ENCODE assay signal across 11 mouse cellular contexts in genomic region chr2:168352626-168353025, GRCm38 (mm10).
DNase-seq lines count a peak whose midpoint lies in the region; ATAC-seq and TF ChIP-seq lines count a peak whose summit lies in the region.
"Had no signal": no experiment of that assay in that cellular context is flagged by ENCODE, and none has a peak within 500 bp of the region (broad histone marks: within the 10 kb centered on the region; RNA-seq: fewer than 3 reads in every experiment).

No protein-coding gene starts in this region.

- no peaks in the 10 kb centered on the region for H3K27me3 ChIP-seq in midbrain, embryonic 16.5 days (ENCODE audit: control insufficient read depth, insufficient read depth, low read depth, low read length)
- no peaks in the 10 kb centered on the region for H3K27me3 ChIP-seq in midbrain, embryonic 10.5 days (ENCODE audit: low read depth, poor library complexity, severe bottlenecking)

- no peak for DNase-seq in midbrain, embryonic 10.5 days (ENCODE audit: low spot score)
- DNase-seq in frontal cortex, postnatal 25 days (ENCODE audit: low spot score in 2 of 2), result peak; percentile 29 to 48
- DNase-seq in left cerebral cortex, adult 2 months (ENCODE audit: extremely low spot score in 1 of 2, low spot score in 2 of 2), result peak; percentile 62 to 69
- no peak for DNase-seq in retina, embryonic 14.5 days (ENCODE audit: low spot score)
- DNase-seq in gastrocnemius, postnatal 36 days, result no peak
- DNase-seq in heart, postnatal 4 days, result no peak
- DNase-seq: heart, adult 11 months; thymus, postnatal 25 days had no signal

- no peaks in the 10 kb centered on the region for H3K36me3 ChIP-seq in midbrain, embryonic 16.5 days (ENCODE audit: control insufficient read depth, insufficient read depth, low read length)
- H3K36me3 ChIP-seq in midbrain, embryonic 10.5 days, result no peaks in the 10 kb centered on the region

- ATAC-seq in midbrain, embryonic 16.5 days, result no peak
- ATAC-seq: inflammation-experienced regulatory T-cells, adult 6 months; lung, postnatal 0 days had no signal

- H3K27ac ChIP-seq in midbrain, embryonic 16.5 days (ENCODE audit: low read length), result peak overlapping the region; percentile 24; the same call in 1 of the 2 replicates
- H3K27ac ChIP-seq in midbrain, embryonic 10.5 days (replicated peaks), result no peak overlapping the region
- no peak overlapping the region for H3K27ac ChIP-seq in left cerebral cortex, adult 2 months

- peaks cover 12% of the 10 kb centered on the region for H3K4me1 ChIP-seq in midbrain, embryonic 16.5 days (ENCODE audit: control insufficient read depth, insufficient read depth, low read length)
- H3K4me1 ChIP-seq in midbrain, embryonic 10.5 days, result peaks cover 18% of the 10 kb centered on the region

- no peak overlapping the region for H3K4me3 ChIP-seq in midbrain, embryonic 16.5 days (ENCODE audit: low read depth, low read length)
- no peak overlapping the region for H3K4me3 ChIP-seq in midbrain, embryonic 10.5 days
- H3K4me3 ChIP-seq in left cerebral cortex, adult 2 months, result no peak overlapping the region

- no peak overlapping the region for H3K9ac ChIP-seq in midbrain, embryonic 16.5 days (ENCODE audit: low read depth, low read length)

- 75% methylated on average over 5 of the region's 5 CpGs for WGBS in midbrain, embryonic 16.5 days
- WGBS in midbrain, embryonic 10.5 days, result 85% methylated on average over 5 of the region's 5 CpGs

- intact Hi-C loops in left cerebral cortex, adult 2 months (cut with DNase I), result no loop called here
- intact Hi-C loops in gastrocnemius, postnatal 36 days (cut with DNase I), result no loop called here

- no peak overlapping the region for H3K4me2 ChIP-seq in midbrain, embryonic 16.5 days (ENCODE audit: low read length)

- H3K9me3 ChIP-seq in midbrain, embryonic 16.5 days (replicated peaks; ENCODE audit: control insufficient read depth, low read length, poor library complexity, severe bottlenecking), result no peaks in the 10 kb centered on the region
- H3K9me3 ChIP-seq in midbrain, embryonic 10.5 days (replicated peaks), result 0 out of 2 replicates have a peak, but pooled peaks cover 2% of the 10 kb centered on the region

- no peak for TF ChIP-seq CTCF in left cerebral cortex, adult 2 months (IDR thresholded peaks at IDR 0.05)

Comparison
In these comparisons a context has a peak if more than half of its experiments do, and no peak if none do; other contexts are left out.
1. DNase-seq: peak in frontal cortex, postnatal 25 days (2 of 2) and left cerebral cortex, adult 2 months (2 of 2); none in midbrain, embryonic 10.5 days (single experiment), retina, embryonic 14.5 days (single experiment), gastrocnemius, postnatal 36 days (0 of 2) and heart, postnatal 4 days (single experiment).